In genomic region chr4:55348759-55349451, GRCm38 (mm10) we compare ENCODE assay signal across 8 mouse cellular contexts. TPM values are rescaled to one million over a fixed set of nuclear protein-coding genes. Genes with fewer than 3 reads are reported as not detected.
DNase-seq lines count a peak whose midpoint lies in the region; ATAC-seq and TF ChIP-seq lines count a peak whose summit lies in the region.

No protein-coding gene starts in this region.

- peak overlapping the region; percentile 58 for H3K4me3 ChIP-seq in lung, adult 2 months (replicated peaks; ENCODE audit: extremely low read depth, low read depth, low read length)
- H3K4me3 ChIP-seq in embryonic facial prominence, embryonic 14.5 days (ENCODE audit: low read depth, low read length): peak overlapping the region; percentile 96
- peak overlapping the region; percentile 58 for H3K4me3 ChIP-seq in intestine, embryonic 16.5 days (ENCODE audit: low read length)
- H3K4me3 ChIP-seq in neural tube, embryonic 13.5 days: peak overlapping the region; percentile 71

- H3K27me3 ChIP-seq in embryonic facial prominence, embryonic 14.5 days (replicated peaks; ENCODE audit: control insufficient read depth, insufficient read depth, low read length): no peaks in the 10 kb centered on the region
- H3K27me3 ChIP-seq in intestine, embryonic 16.5 days (replicated peaks; ENCODE audit: control insufficient read depth, insufficient read depth, low read length): no peaks in the 10 kb centered on the region
- H3K27me3 ChIP-seq in neural tube, embryonic 13.5 days: no peaks in the 10 kb centered on the region

- no peak for DNase-seq in lung, adult 2 months
- no peak for DNase-seq in lung, postnatal 36 days
- no peak for DNase-seq in embryonic facial prominence, embryonic 14.5 days (ENCODE audit: low spot score)
- DNase-seq in T-cell, adult 2 months (ENCODE audit: low spot score): no peak
- DNase-seq in right cerebral cortex, postnatal 25 days: no peak
- DNase-seq in adrenal gland, postnatal 10 days: no peak

- H3K4me2 ChIP-seq in embryonic facial prominence, embryonic 14.5 days (ENCODE audit: low read depth, low read length): peak overlapping the region; percentile 78
- peak overlapping the region; percentile 65 for H3K4me2 ChIP-seq in intestine, embryonic 16.5 days (ENCODE audit: low read depth, low read length)
- H3K4me2 ChIP-seq in neural tube, embryonic 13.5 days: peak overlapping the region; percentile 65

- WGBS in lung, adult 2 months: 11% methylated on average over 11 of the region's 12 CpGs
- WGBS in embryonic facial prominence, embryonic 14.5 days: 13% methylated on average over 12 of the region's 12 CpGs
- WGBS in intestine, embryonic 16.5 days: 7% methylated on average over 11 of the region's 12 CpGs
- WGBS in neural tube, embryonic 13.5 days: 8% methylated on average over 12 of the region's 12 CpGs

- TF ChIP-seq CTCF in lung, adult 2 months (IDR thresholded peaks at IDR 0.05; ENCODE audit: insufficient read depth, low read length): no peak

- peak overlapping the region; percentile 90 for H3K27ac ChIP-seq in embryonic facial prominence, embryonic 14.5 days (replicated peaks; ENCODE audit: low read depth, low read length)
- H3K27ac ChIP-seq in intestine, embryonic 16.5 days (ENCODE audit: low read length): peak overlapping the region; percentile 92
- H3K27ac ChIP-seq in neural tube, embryonic 13.5 days (replicated peaks): peak overlapping the region; percentile 91

- ATAC-seq in embryonic facial prominence, embryonic 14.5 days (ENCODE audit: low read depth): no peak
- ATAC-seq in intestine, embryonic 16.5 days: no peak; the same call in 1 of the 2 replicates
- peak; percentile 6 for ATAC-seq in neural tube, embryonic 13.5 days (ENCODE audit: low read depth)

- peak overlapping the region; percentile 70 for H3K9ac ChIP-seq in embryonic facial prominence, embryonic 14.5 days (ENCODE audit: low read depth, low read length)
- H3K9ac ChIP-seq in intestine, embryonic 16.5 days (ENCODE audit: low read depth, low read length): peak overlapping the region; percentile 66
- H3K9ac ChIP-seq in neural tube, embryonic 13.5 days: peak overlapping the region; percentile 74

- no peaks in the 10 kb centered on the region for H3K9me3 ChIP-seq in embryonic facial prominence, embryonic 14.5 days (ENCODE audit: control insufficient read depth, low read length)
- H3K9me3 ChIP-seq in intestine, embryonic 16.5 days (ENCODE audit: control insufficient read depth, low read length): no peaks in the 10 kb centered on the region
- H3K9me3 ChIP-seq in neural tube, embryonic 13.5 days: no peaks in the 10 kb centered on the region

- peaks cover 4% of the 10 kb centered on the region; the same call in 1 of the 2 replicates for H3K4me1 ChIP-seq in lung, adult 2 months (ENCODE audit: control insufficient read depth, insufficient read depth, low read length)
- H3K4me1 ChIP-seq in embryonic facial prominence, embryonic 14.5 days (ENCODE audit: control insufficient read depth, insufficient read depth, low read length): peaks cover 22% of the 10 kb centered on the region
- peaks cover 17% of the 10 kb centered on the region for H3K4me1 ChIP-seq in intestine, embryonic 16.5 days (ENCODE audit: control insufficient read depth, insufficient read depth, low read length)
- peaks cover 35% of the 10 kb centered on the region for H3K4me1 ChIP-seq in neural tube, embryonic 13.5 days (replicated peaks)

- H3K36me3 ChIP-seq in embryonic facial prominence, embryonic 14.5 days (ENCODE audit: control insufficient read depth, insufficient read depth, low read length): no peaks in the 10 kb centered on the region
- no peaks in the 10 kb centered on the region for H3K36me3 ChIP-seq in intestine, embryonic 16.5 days (ENCODE audit: control insufficient read depth, insufficient read depth, low read length)
- no peaks in the 10 kb centered on the region for H3K36me3 ChIP-seq in neural tube, embryonic 13.5 days

- TF ChIP-seq POLR2A in lung, adult 2 months (IDR thresholded peaks at IDR 0.05; ENCODE audit: borderline replicate concordance, extremely low read depth, low read depth, low read length): no peak

RNA-seq across cellular contexts. Expression of gene Rad23b, which starts 0.9 kb away (rescaled TPM):
- 212 and 283 TPM in 2 replicates for polyA plus RNA-seq in lung, adult 2 months (2012; rRNA removed)
- polyA plus RNA-seq in embryonic facial prominence, embryonic 14.5 days (2014; fragmentation: Nextera tagmentation; extraction: Ambion mirVana): 74.3 and 81.3 TPM in 2 replicates
- 60.0 and 63.6 TPM in 2 replicates for polyA plus RNA-seq in intestine, embryonic 16.5 days (2015; fragmentation: Nextera tagmentation; extraction: Ambion mirVana)
- 98.1 and 101 TPM in 2 replicates for polyA plus RNA-seq in neural tube, embryonic 13.5 days (2015; fragmentation: Nextera tagmentation; extraction: Ambion mirVana)
- 100 to 1,000 TPM; 109 to 128 TPM for total RNA-seq in adrenal gland, postnatal 10 days (2021)
